Mouse (Mus musculus): ENCODE measurements around the gene Rnf41. TPM values are rescaled to one million over a fixed set of nuclear protein-coding genes. Genes with fewer than 3 reads are reported as not detected.

Gene Rnf41
- polyA plus RNA-seq (2012), result 0.37 and 0.48 TPM in 2 replicates

DNA sequence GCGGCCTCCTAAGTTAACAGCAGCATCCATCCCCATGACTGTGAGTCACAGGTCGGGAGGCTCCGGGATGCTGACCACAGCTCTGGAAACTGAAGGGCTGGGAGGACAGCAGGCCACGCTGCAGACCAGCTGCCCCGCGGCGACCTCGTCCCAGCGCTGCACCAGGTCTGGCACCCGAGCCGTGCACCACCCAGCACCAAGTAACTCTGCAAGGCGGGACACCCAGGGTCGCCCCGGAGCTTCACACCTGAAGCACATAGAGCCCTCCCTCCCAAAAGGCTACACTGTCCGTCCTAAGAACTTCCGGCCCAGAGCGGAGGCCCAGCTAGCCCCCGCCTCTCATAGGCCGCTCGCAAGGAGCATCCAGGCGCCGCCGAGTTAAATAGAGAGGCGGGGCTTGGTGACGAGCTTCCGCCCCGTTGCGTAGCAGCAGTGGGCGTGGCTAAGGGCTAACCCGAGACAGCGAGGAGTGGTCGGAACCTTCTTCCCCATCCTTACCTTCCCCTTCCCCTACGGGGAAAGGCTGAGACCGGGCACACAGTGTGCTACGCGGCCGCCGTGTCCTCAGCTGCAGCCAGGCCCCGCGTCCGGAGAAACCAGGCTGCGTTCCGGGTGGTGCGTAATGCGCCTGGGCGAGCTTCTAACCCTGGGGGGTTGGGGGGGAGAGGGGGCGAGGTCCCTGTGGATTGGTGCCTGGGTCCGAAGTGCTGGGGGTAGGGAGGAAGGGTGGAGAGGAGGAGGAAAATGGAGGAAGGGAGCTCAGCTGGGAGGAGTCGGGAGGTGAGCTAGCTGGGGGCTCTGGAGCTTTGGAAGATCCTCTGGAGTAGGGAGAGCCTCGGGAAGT lies at the start of gene Rnf41, which contains the start of gene Nabp2:
Gene Rnf41 (plus strand): TSS at position 447 of the 844 bp plus-strand sequence.
Gene Nabp2 (minus strand): TSS at position 282 of the 844 bp plus-strand sequence.
- TF ChIP-seq TAL1 (IDR thresholded peaks at IDR 0.05; ENCODE audit: low read length) (no peak), GATA1 (IDR thresholded peaks at IDR 0.05; ENCODE audit: low read length) (no peak)
- Histone ChIP-seq H3K36me3 (ENCODE audit: control insufficient read depth) (peaks cover 28% of the 10 kb centered on the region), H3K9me3 (ENCODE audit: control insufficient read depth, low read length) (no peaks in the 10 kb centered on the region), H3K4me1 (ENCODE audit: control insufficient read depth) (peaks cover 60% of the 10 kb centered on the region), H3K27me3 (ENCODE audit: control insufficient read depth) (no peaks in the 10 kb centered on the region), H3K4me3 (replicated peaks) (peak within 1 kb of the TSS; percentile 91)

DNA sequence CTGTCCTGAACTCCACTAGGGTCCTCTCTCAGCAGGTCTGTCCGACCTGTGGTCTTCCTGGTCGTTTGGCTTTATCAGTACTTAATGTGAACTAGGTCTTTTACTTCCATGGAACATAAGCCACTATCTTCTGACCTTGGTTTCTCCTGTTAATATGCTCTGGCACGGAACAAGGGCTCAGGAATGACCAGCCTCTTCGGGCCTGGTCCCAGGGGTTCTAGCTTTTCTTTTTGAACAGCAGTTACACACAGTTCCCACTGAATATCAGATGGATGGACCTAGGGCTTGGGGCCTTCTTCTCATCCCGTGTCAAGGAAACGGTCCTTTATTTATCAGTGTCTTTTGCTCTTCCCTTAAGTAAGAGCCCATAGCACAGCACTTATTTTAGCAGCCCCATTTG lies 49.6 kb upstream of the Rnf41 start:
- Histone ChIP-seq H3K9me3 (ENCODE audit: control insufficient read depth, low read length) (no peaks in the 10 kb centered on the region), H3K27me3 (ENCODE audit: control insufficient read depth) (no peaks in the 10 kb centered on the region), H3K4me1 (ENCODE audit: control insufficient read depth) (peaks cover 9% of the 10 kb centered on the region), H3K4me3 (replicated peaks) (no peak overlapping the region), H3K36me3 (ENCODE audit: control insufficient read depth) (peaks cover 91% of the 10 kb centered on the region)
- TF ChIP-seq TAL1 (IDR thresholded peaks at IDR 0.05; ENCODE audit: low read length) (no peak), GATA1 (IDR thresholded peaks at IDR 0.05; ENCODE audit: low read length) (no peak)

DNA sequence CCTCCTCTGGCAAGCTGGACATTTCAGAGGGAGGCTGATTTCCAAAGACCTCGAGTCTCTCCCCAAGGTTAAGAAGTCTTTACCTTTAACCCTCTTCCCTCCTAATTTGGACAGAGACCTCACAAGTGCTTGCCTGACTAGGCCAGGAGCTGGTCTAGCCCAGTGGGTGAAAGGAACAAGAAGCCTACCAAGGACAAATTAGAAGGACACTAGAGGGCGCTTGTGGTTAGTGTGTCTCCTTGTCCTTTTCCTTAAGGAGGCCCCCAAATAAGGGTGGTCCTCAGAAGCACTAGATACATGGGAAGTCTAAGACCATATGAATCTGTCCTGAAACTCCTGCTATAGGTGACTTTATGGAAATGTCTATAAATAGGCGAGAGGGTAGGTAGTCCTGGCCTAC lies 48.9 kb upstream of the Rnf41 start:
- H3K36me3 ChIP-seq (ENCODE audit: control insufficient read depth), result peaks cover 84% of the 10 kb centered on the region
- no peak overlapping the region for H3K4me3 ChIP-seq (replicated peaks)
- H3K9me3 ChIP-seq (ENCODE audit: control insufficient read depth, low read length), result no peaks in the 10 kb centered on the region
- no peaks in the 10 kb centered on the region for H3K27me3 ChIP-seq (ENCODE audit: control insufficient read depth)
- peaks cover 16% of the 10 kb centered on the region for H3K4me1 ChIP-seq (ENCODE audit: control insufficient read depth)
- TF ChIP-seq TAL1 (IDR thresholded peaks at IDR 0.05; ENCODE audit: low read length), result no peak
- no peak for TF ChIP-seq GATA1 (IDR thresholded peaks at IDR 0.05; ENCODE audit: low read length)

- Histone ChIP-seq H3K4me3 (replicated peaks) (peak overlapping the region; percentile 87), H3K36me3 (ENCODE audit: control insufficient read depth) (peaks cover 30% of the 10 kb centered on the region), H3K4me1 (ENCODE audit: control insufficient read depth) (peaks cover 43% of the 10 kb centered on the region), H3K9me3 (ENCODE audit: control insufficient read depth, low read length) (no peaks in the 10 kb centered on the region), H3K27me3 (ENCODE audit: control insufficient read depth) (no peaks in the 10 kb centered on the region)
- TF ChIP-seq GATA1 (IDR thresholded peaks at IDR 0.05; ENCODE audit: low read length), result no peak
- no peak for TF ChIP-seq TAL1 (IDR thresholded peaks at IDR 0.05; ENCODE audit: low read length)
These were observed 43.5 kb upstream of the Rnf41 start for GRCm38 (mm10) chr10:128367899-128368401.

- no peak for TF ChIP-seq GATA1 (IDR thresholded peaks at IDR 0.05; ENCODE audit: low read length)
- no peak for TF ChIP-seq TAL1 (IDR thresholded peaks at IDR 0.05; ENCODE audit: low read length)
- Histone ChIP-seq H3K9me3 (ENCODE audit: control insufficient read depth, low read length) (no peaks in the 10 kb centered on the region), H3K27me3 (ENCODE audit: control insufficient read depth) (no peaks in the 10 kb centered on the region), H3K36me3 (ENCODE audit: control insufficient read depth) (peaks cover 24% of the 10 kb centered on the region), H3K4me1 (ENCODE audit: control insufficient read depth) (peaks cover 50% of the 10 kb centered on the region), H3K4me3 (replicated peaks) (peak within 1 kb of the TSS; percentile 87)
These were observed 42.8 kb upstream of the Rnf41 start, which contains the start of gene Coq10a for GRCm38 (mm10) chr10:128368402-128369217. Coq10a (minus strand) TSS chr10:128368997.

DNA sequence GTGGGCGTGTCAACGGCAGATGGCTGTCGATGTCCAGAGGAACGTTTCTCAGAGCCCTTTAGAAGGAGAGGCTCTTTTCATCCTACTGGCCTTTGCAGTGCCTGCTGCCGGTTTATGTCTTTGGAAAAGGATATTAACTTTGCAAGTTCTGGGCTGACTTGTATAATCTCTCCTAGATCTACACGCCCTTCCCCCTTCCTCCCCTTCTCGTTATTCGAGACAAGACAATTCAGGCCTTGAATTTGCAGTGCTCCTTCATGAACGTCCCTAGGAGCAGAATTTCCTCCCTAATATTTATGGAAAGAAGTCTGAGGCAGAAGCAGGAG lies 42.3 kb upstream of the Rnf41 start:
- Histone ChIP-seq H3K36me3 (ENCODE audit: control insufficient read depth) (peaks cover 19% of the 10 kb centered on the region), H3K4me1 (ENCODE audit: control insufficient read depth) (peaks cover 51% of the 10 kb centered on the region), H3K4me3 (replicated peaks) (peak overlapping the region; percentile 87), H3K9me3 (ENCODE audit: control insufficient read depth, low read length) (no peaks in the 10 kb centered on the region), H3K27me3 (ENCODE audit: control insufficient read depth) (no peaks in the 10 kb centered on the region)
- no peak for TF ChIP-seq TAL1 (IDR thresholded peaks at IDR 0.05; ENCODE audit: low read length)
- no peak for TF ChIP-seq GATA1 (IDR thresholded peaks at IDR 0.05; ENCODE audit: low read length)

DNA sequence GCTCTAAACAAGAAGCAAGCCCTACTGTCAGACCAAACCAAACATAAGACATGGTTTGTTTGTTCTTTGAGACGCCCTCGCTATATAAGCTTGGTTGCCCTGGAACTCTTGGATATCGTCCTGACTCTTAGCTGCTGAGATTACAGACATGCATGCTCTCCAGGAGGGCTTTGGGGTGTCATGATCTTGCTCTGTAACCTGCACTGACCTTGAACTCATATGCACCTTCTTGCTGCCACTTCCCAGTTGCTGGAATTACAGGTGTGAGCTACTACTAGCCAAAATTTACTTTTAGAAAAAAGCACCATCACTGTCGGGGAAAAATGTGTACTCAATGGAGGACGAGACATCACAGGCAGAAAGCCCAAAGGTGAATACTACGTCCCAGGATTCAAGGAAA lies 41.9 kb upstream of the Rnf41 start:
- H3K4me1 ChIP-seq (ENCODE audit: control insufficient read depth), result peaks cover 51% of the 10 kb centered on the region
- no peaks in the 10 kb centered on the region for H3K27me3 ChIP-seq (ENCODE audit: control insufficient read depth)
- H3K4me3 ChIP-seq (replicated peaks), result peak overlapping the region; percentile 87
- peaks cover 15% of the 10 kb centered on the region for H3K36me3 ChIP-seq (ENCODE audit: control insufficient read depth)
- TF ChIP-seq GATA1 (IDR thresholded peaks at IDR 0.05; ENCODE audit: low read length) (no peak), TAL1 (IDR thresholded peaks at IDR 0.05; ENCODE audit: low read length) (no peak)
- no peaks in the 10 kb centered on the region for H3K9me3 ChIP-seq (ENCODE audit: control insufficient read depth, low read length)

DNA sequence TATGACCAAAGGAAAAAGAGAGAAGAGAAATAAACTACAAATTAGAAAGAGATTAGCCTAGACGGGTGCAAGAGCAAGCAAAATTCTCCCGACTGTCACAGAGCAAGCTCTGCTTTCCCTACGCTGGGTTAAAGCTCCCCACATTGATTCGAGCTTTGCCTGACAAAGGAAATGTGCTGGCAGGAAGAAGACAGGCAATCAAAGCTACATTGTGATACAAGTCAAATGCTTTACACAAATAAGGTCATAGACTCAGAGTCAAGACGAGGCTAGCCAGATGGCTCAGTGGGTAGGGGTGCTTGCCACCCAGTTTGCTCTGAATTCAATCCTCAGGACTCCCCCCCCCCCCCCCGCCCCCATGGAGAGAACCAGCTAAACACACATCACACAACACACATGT lies 41.4 kb upstream of the Rnf41 start:
- Histone ChIP-seq H3K27me3 (ENCODE audit: control insufficient read depth) (no peaks in the 10 kb centered on the region), H3K4me1 (ENCODE audit: control insufficient read depth) (peaks cover 51% of the 10 kb centered on the region), H3K36me3 (ENCODE audit: control insufficient read depth) (peaks cover 10% of the 10 kb centered on the region), H3K4me3 (replicated peaks) (no peak overlapping the region), H3K9me3 (ENCODE audit: control insufficient read depth, low read length) (no peaks in the 10 kb centered on the region)
- TF ChIP-seq GATA1 (IDR thresholded peaks at IDR 0.05; ENCODE audit: low read length) (no peak), TAL1 (IDR thresholded peaks at IDR 0.05; ENCODE audit: low read length) (no peak)

DNA sequence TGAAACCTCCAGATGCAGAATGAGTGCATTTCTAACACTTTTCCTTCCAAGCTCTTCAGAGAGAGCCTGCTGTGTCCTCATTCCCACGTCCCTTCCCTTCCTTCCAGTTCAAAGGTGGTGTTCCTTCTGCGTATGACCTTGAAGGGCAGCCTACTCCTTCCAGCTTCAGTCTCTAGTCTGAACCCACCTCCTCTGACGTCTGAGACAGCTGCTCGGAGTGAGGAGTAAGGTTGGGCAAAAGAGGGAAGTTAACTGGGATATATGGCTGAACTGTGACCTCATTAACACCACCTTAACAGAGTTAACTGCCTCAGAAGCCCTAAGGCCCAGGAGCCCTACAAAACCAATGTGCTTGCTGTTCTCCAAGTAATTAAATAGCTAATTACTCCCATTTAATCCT lies 40.9 kb upstream of the Rnf41 start:
- Histone ChIP-seq H3K4me3 (replicated peaks) (no peak overlapping the region), H3K27me3 (ENCODE audit: control insufficient read depth) (no peaks in the 10 kb centered on the region), H3K36me3 (ENCODE audit: control insufficient read depth) (peaks cover 5% of the 10 kb centered on the region), H3K9me3 (ENCODE audit: control insufficient read depth, low read length) (no peaks in the 10 kb centered on the region), H3K4me1 (ENCODE audit: control insufficient read depth) (peaks cover 51% of the 10 kb centered on the region)
- TF ChIP-seq GATA1 (IDR thresholded peaks at IDR 0.05; ENCODE audit: low read length) (no peak), TAL1 (IDR thresholded peaks at IDR 0.05; ENCODE audit: low read length) (no peak)
